Mouse (Mus musculus): ENCODE data around the gene Actr3. TPM values are rescaled to one million over a fixed set of nuclear protein-coding genes. Genes with fewer than 3 reads are reported as not detected.

Actr3 gene
- 36.6 and 64.6 TPM in 2 replicates for polyA plus RNA-seq (2012; rRNA removed)

GRCm38 (mm10) chr1:125435369-125436135, at the start of gene Actr3:
Actr3 (minus strand) TSS chr1:125435727.
- TF ChIP-seq POLR2A (IDR thresholded peaks at IDR 0.05; ENCODE audit: borderline replicate concordance, extremely low read depth, low read depth, low read length) (peak; percentile 96), CTCF (IDR thresholded peaks at IDR 0.05; ENCODE audit: insufficient read depth, low read length) (no peak)
- under 1% methylated on average over 48 of the region's 59 CpGs for WGBS
- DNase-seq, result peak; percentile 98

DNA sequence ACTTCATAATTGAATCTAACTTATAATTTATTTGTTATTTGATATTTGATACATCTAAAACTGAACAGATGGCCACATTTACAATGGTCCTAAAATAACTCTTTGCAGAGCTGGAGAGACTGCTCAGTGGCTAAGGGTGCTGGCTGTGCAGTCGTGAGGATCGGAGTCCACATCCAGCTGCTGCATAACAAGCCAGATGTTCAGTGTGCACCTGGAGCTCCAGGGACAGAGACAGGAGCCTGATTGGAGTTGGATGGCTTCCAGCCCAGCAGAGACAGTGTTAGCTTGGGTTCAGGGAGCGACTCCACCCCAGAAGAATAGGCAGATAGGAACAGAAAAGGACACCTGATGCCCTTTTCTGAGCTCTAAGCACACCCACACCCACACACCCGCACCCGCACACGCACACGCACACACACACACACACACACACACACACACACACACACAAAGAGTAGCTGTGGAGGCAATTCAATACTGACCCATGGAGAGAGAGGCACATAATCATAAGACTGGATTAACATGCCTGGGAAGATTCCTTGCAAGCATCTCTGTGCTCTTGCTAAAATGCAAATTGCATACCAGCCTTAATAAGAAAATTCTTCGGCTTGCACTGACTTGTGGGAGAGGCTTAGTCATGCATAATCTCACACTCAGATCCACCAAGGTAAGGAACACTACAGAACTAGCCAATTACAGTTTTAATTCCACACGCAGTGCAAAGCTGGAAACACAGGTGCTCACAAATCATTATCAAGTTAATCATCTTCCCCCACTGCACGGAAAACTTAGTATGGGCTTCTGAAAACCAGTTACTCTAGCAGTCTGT, 47.1 kb upstream of the Actr3 start:
- no peaks in the 10 kb centered on the region for H3K4me1 ChIP-seq (ENCODE audit: control insufficient read depth, insufficient read depth, low read length)
- no peak for DNase-seq
- TF ChIP-seq POLR2A (IDR thresholded peaks at IDR 0.05; ENCODE audit: borderline replicate concordance, extremely low read depth, low read depth, low read length) (no peak), CTCF (IDR thresholded peaks at IDR 0.05; ENCODE audit: insufficient read depth, low read length) (no peak)
- no peak overlapping the region for H3K4me3 ChIP-seq (replicated peaks; ENCODE audit: extremely low read depth, low read depth, low read length)
- 69% methylated on average over 10 of the region's 10 CpGs for WGBS

More at GRCm38 (mm10) chr1:125435369-125436135, at the start of gene Actr3:
- Histone ChIP-seq H3K4me1 (ENCODE audit: control insufficient read depth, insufficient read depth, low read length) (peaks cover 20% of the 10 kb centered on the region), H3K4me3 (replicated peaks; ENCODE audit: extremely low read depth, low read depth, low read length) (peak within 1 kb of the TSS; percentile 78)

DNA sequence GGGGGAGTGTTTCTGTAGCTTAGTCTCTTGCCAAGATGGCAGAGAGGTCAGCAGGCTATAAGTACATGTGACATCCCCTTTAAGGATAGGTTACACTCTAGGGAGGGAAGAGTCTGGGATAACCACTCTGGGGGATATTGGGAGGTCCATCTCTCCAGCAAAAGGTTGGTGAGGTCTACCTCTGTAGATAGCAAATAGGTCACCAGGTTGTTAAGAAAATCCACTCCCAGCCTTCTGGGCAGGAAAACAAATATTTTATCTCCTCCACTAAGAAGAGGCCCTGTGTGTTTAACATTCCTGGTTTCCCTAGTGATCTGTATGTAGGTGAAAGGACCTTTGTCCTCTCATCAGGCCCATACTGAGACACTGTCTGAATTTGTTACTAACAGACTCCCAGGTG, 46.3 kb upstream of the Actr3 start:
- no peaks in the 10 kb centered on the region for H3K4me1 ChIP-seq (ENCODE audit: control insufficient read depth, insufficient read depth, low read length)
- no peak overlapping the region for H3K4me3 ChIP-seq (replicated peaks; ENCODE audit: extremely low read depth, low read depth, low read length)
- DNase-seq, result no peak
- TF ChIP-seq POLR2A (IDR thresholded peaks at IDR 0.05; ENCODE audit: borderline replicate concordance, extremely low read depth, low read depth, low read length), result no peak
- no peak for TF ChIP-seq CTCF (IDR thresholded peaks at IDR 0.05; ENCODE audit: insufficient read depth, low read length)

- H3K4me1 ChIP-seq (ENCODE audit: control insufficient read depth, insufficient read depth, low read length), result no peaks in the 10 kb centered on the region
- 79% methylated on average over 6 of the region's 6 CpGs for WGBS
- no peak overlapping the region for H3K4me3 ChIP-seq (replicated peaks; ENCODE audit: extremely low read depth, low read depth, low read length)
- TF ChIP-seq CTCF (IDR thresholded peaks at IDR 0.05; ENCODE audit: insufficient read depth, low read length) (no peak), POLR2A (IDR thresholded peaks at IDR 0.05; ENCODE audit: borderline replicate concordance, extremely low read depth, low read depth, low read length) (no peak)
- DNase-seq, result no peak
Observed at GRCm38 (mm10) chr1:125478588-125478987, 43.1 kb upstream of the Actr3 start.

- no peaks in the 10 kb centered on the region for H3K4me1 ChIP-seq (ENCODE audit: control insufficient read depth, insufficient read depth, low read length)
- DNase-seq, result no peak
- no peak overlapping the region for H3K4me3 ChIP-seq (replicated peaks; ENCODE audit: extremely low read depth, low read depth, low read length)
- WGBS, result 36% methylated on average over 6 of the region's 6 CpGs
- no peak for TF ChIP-seq POLR2A (IDR thresholded peaks at IDR 0.05; ENCODE audit: borderline replicate concordance, extremely low read depth, low read depth, low read length)
- no peak for TF ChIP-seq CTCF (IDR thresholded peaks at IDR 0.05; ENCODE audit: insufficient read depth, low read length)
Observed at GRCm38 (mm10) chr1:125475961-125476682, 40.6 kb upstream of the Actr3 start.

- DNase-seq, result no peak
- 62% methylated on average over 3 of the region's 3 CpGs for WGBS
Observed at GRCm38 (mm10) chr1:125473866-125474265, 38.3 kb upstream of the Actr3 start.

DNA sequence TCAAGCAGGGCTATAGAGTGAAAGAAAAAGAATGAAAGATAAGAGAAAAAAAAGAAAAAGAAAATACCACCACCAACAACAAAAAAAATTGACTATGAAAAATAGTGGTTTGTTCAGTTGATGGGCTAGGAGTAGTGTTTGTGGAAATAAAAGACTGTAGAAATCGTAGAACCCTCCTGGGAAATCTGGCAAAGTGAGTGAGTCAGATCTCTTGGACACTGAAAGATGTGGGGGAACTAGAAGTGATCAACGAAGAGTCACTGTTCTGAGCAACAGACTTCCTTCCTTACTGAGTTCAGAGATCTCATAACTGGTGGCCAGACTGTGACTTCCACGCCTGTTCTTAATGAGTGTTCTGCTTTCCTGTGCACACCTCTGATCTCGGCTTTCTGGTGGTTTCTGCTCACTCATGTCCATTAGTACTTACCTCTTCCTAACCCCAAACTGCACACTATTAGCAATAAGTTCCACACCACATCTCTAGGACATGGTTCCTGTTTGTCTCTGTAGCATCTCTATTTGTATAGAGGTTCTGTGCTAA, 37.7 kb upstream of the Actr3 start:
- Histone ChIP-seq H3K4me3 (replicated peaks; ENCODE audit: extremely low read depth, low read depth, low read length) (no peak overlapping the region), H3K4me1 (ENCODE audit: control insufficient read depth, insufficient read depth, low read length) (no peaks in the 10 kb centered on the region)
- no peak for DNase-seq
- no peak for TF ChIP-seq CTCF (IDR thresholded peaks at IDR 0.05; ENCODE audit: insufficient read depth, low read length)
- WGBS, result 64% methylated on average over 4 of the region's 4 CpGs

More at GRCm38 (mm10) chr1:125473866-125474265, 38.3 kb upstream of the Actr3 start:
- TF ChIP-seq CTCF (IDR thresholded peaks at IDR 0.05; ENCODE audit: insufficient read depth, low read length) (no peak), POLR2A (IDR thresholded peaks at IDR 0.05; ENCODE audit: borderline replicate concordance, extremely low read depth, low read depth, low read length) (no peak)
- Histone ChIP-seq H3K4me3 (replicated peaks; ENCODE audit: extremely low read depth, low read depth, low read length) (no peak overlapping the region), H3K4me1 (ENCODE audit: control insufficient read depth, insufficient read depth, low read length) (no peaks in the 10 kb centered on the region)

DNA sequence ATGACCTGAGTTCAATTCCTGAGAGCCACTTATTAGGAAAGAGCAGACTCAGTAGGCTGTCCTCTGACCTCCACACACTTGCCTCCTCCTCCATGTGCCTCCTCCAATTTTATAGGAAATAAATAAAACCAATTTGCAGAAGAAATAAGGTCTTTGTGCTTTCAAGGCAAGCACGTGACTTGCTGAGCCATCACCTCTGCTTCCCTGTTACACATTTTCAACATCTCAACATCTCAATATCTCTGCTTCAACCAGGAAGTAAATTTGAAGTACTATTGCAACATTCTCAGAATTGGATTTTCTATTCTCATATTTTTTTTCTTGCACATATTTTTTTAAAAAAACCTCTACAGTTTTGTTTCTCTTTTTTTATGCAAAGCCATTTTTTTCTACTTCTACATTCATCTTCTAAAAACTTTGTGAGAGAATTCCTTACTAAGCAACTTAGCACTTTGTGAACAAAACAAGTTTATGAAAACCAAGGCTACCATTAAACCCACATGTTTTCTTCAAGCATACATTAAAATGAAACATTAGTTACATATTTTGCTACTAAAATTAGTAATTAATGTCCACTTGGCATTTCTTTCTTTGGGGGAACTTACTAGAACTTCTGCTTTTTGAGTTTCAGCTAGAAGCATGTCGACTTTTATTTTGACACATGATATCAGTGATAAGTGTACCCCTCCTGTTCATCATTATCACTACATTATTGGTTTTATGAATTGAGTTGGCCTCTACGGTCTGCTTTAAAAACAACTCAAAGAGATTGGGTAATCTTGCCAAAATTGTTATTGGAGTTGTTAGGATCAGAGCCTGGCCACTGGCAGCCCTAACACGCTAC, 35.5 kb upstream of the Actr3 start:
- 65% methylated on average over 4 of the region's 4 CpGs for WGBS
- Histone ChIP-seq H3K4me3 (replicated peaks; ENCODE audit: extremely low read depth, low read depth, low read length) (no peak overlapping the region), H3K4me1 (ENCODE audit: control insufficient read depth, insufficient read depth, low read length) (no peaks in the 10 kb centered on the region)
- TF ChIP-seq CTCF (IDR thresholded peaks at IDR 0.05; ENCODE audit: insufficient read depth, low read length) (no peak), POLR2A (IDR thresholded peaks at IDR 0.05; ENCODE audit: borderline replicate concordance, extremely low read depth, low read depth, low read length) (no peak)
- no peak for DNase-seq
